Mouse (Mus musculus) liver, adult 2 months (tissue): ENCODE measurements at regions not wholly inside any gene's neighbourhood (a gene's known extent, or its start where the extent isn't known, plus 50 kb on each side); places are given as distances from the start of the nearest gene placed in this dataset.

Source experiments
- DNase-seq: peaks from one replicate; pipeline ENCODE4 v3.0.0-alpha.2; 2011; ENCODE audit warnings: low read depth, low spot score; ENCODE audit errors: extremely low read depth
- H3K27ac ChIP-seq: fragments of 200-500 bp; replicated peaks from 2 replicates; pipeline ENCODE4 v1.5.1; 2012; ENCODE audit warnings: low read depth, mild to moderate bottlenecking, control low read depth, inconsistent platforms, low read length; ENCODE audit not compliant: insufficient read depth
- H3K27me3 ChIP-seq: fragments of 200-500 bp; 2 replicates; pipeline ENCODE4 v1.6.1; 2012; ENCODE audit warnings: mild to moderate bottlenecking, moderate library complexity, low read length, inconsistent platforms; ENCODE audit not compliant: control insufficient read depth, insufficient read depth
- H3K36me3 ChIP-seq: fragments of 200-500 bp; 2 replicates; pipeline ENCODE4 v1.6.1; 2012; ENCODE audit warnings: low read length, inconsistent platforms; ENCODE audit not compliant: control insufficient read depth, insufficient read depth
- H3K4me1 ChIP-seq: fragments of 200-500 bp; 2 replicates; pipeline ENCODE4 v1.6.1; 2011; ENCODE audit warnings: low read length; ENCODE audit not compliant: control insufficient read depth, insufficient read depth
- H3K4me3 ChIP-seq: fragments of 200-500 bp; 2 replicates; pipeline ENCODE4 v1.5.1; 2011; ENCODE audit warnings: low read depth, mild to moderate bottlenecking, control low read depth, low read length, moderate library complexity; ENCODE audit not compliant: insufficient read depth
- H3K79me2 ChIP-seq: fragments of 200-500 bp; 2 replicates; pipeline ENCODE4 v1.6.1; 2012; ENCODE audit warnings: inconsistent platforms, mild to moderate bottlenecking, low read length, moderate library complexity; ENCODE audit not compliant: control insufficient read depth, insufficient read depth
- H3K9ac ChIP-seq: fragments of 200-500 bp; 2 replicates; pipeline ENCODE4 v1.6.1; 2012; ENCODE audit warnings: low read depth, mild to moderate bottlenecking, control low read depth, inconsistent platforms, low read length
- CTCF ChIP-seq: fragments of 200-500 bp; IDR thresholded peaks from 2 replicates; pipeline ENCODE4 v1.5.1; 2011; ENCODE audit warnings: low read depth, low read length, control low read depth
- POLR2A ChIP-seq: fragments of 200-500 bp; IDR thresholded peaks from 2 replicates; pipeline ENCODE4 v1.6.1; 2011; ENCODE audit warnings: low read length, control low read depth; ENCODE audit not compliant: insufficient read depth; ENCODE audit errors: extremely low read depth
- WGBS: fragments of 180-500 bp; shearing (Covaris S2); methylation state at CpG from one replicate; pipeline ENCODE4 v1.1.7; 2018; 5-methylcytosine and 5-hydroxymethylcytosine counted together

GRCm38 (mm10) chr6:88964071-88964470, 62.0 kb downstream of the Tpra1 start:
- 81% methylated on average over 7 of the region's 7 CpGs for WGBS
- Histone ChIP-seq H3K36me3 (no peaks in the 10 kb centered on the region), H3K79me2 (no peaks in the 10 kb centered on the region), H3K27me3 (no peaks in the 10 kb centered on the region), H3K4me3 (no peak overlapping the region), H3K9ac (no peak overlapping the region), H3K27ac (no peak overlapping the region), H3K4me1 (no peaks in the 10 kb centered on the region)
- TF ChIP-seq CTCF, result no peak
- no peak for TF ChIP-seq POLR2A
- DNase-seq, result no peak

DNA sequence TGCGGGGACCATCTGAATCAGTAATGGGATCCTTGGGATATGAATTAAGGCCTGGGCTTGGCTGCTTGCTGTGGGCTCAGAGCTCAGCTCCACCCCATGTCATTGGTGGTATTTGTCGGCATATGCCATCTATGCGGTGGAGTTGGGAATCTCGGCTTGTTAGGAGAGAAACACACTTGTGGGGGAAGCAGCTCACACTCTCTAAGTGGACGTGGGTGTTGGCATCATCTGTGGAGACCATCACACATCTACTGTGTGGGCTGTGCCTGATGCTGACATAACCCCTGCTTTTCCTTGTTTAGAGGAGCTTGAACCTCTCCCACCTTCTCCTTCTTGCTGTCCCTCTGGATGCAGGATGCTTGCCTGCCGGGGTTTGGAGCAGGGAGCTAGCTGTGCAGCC, 62.9 kb downstream of the Tpra1 start:
- no peak overlapping the region for H3K4me3 ChIP-seq
- H3K9ac ChIP-seq, result no peak overlapping the region
- H3K36me3 ChIP-seq, result no peaks in the 10 kb centered on the region
- DNase-seq, result no peak
- no peaks in the 10 kb centered on the region for H3K79me2 ChIP-seq
- 83% methylated on average over 6 of the region's 6 CpGs for WGBS
- no peak overlapping the region for H3K27ac ChIP-seq
- TF ChIP-seq CTCF, result no peak
- no peak for TF ChIP-seq POLR2A
- H3K27me3 ChIP-seq, result 0 out of 2 replicates have a peak, but pooled peaks cover under 1% of the 10 kb centered on the region
- H3K4me1 ChIP-seq, result no peaks in the 10 kb centered on the region

GRCm38 (mm10) chr6:88965361-88966226, 63.5 kb downstream of the Tpra1 start:
- TF ChIP-seq POLR2A, result no peak
- TF ChIP-seq CTCF, result no peak
- no peaks in the 10 kb centered on the region for H3K4me1 ChIP-seq
- WGBS, result 60% methylated on average over 19 of the region's 19 CpGs

DNA sequence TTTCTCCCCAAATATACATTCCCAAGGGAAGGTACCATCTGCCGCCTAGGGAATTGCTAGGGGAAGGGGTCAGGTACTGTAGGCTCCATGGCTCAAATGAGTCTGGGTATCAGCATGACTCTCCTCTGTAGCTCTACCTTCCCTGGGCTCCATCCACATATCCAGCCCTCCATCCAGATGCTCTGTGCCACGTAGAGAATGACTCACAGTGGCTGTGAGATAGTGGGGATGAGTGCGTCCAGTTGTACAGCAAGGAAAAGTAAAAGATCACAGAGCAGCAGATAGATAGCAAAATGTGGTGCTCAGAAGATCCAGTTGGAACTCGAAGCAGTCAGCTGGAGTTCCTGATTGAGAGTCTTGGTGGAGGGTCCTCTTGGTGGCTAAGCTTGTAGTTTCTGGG, 64.5 kb downstream of the Tpra1 start:
- H3K27me3 ChIP-seq, result 0 out of 2 replicates have a peak, but pooled peaks cover 2% of the 10 kb centered on the region
- no peak overlapping the region for H3K4me3 ChIP-seq
- H3K9ac ChIP-seq, result no peak overlapping the region
- H3K27ac ChIP-seq, result no peak overlapping the region
- H3K36me3 ChIP-seq, result no peaks in the 10 kb centered on the region
- 74% methylated on average over 4 of the region's 4 CpGs for WGBS
- TF ChIP-seq POLR2A (no peak), CTCF (no peak)
- H3K4me1 ChIP-seq, result no peaks in the 10 kb centered on the region
- DNase-seq, result no peak
- H3K79me2 ChIP-seq, result no peaks in the 10 kb centered on the region

More at GRCm38 (mm10) chr6:88965361-88966226, 63.5 kb downstream of the Tpra1 start:
- Histone ChIP-seq H3K27me3 (0 out of 2 replicates have a peak, but pooled peaks cover 2% of the 10 kb centered on the region), H3K36me3 (no peaks in the 10 kb centered on the region), H3K79me2 (no peaks in the 10 kb centered on the region), H3K27ac (no peak overlapping the region), H3K4me3 (no peak overlapping the region), H3K9ac (no peak overlapping the region)
- DNase-seq, result no peak

DNA sequence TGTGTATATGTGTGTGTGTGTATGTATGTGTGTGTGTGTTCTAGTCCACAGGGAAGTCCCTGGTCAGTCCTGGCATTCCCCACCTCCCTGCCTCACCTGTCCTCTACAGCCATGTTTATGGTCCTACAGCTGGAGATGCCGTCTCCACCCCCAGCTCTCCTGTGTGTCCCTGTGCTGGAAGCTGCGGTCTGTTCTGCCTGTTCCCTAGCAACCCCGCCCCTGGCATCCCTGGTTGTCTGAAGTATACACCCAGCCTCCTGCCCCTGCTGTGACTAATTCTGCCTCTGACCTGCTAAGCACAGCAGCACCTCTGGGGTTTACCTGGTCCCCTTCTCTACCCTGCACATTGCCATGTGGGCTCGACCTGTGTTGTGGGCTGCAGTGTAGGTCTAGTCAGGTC, 66.8 kb downstream of the Tpra1 start:
- Histone ChIP-seq H3K4me1 (no peaks in the 10 kb centered on the region), H3K79me2 (no peaks in the 10 kb centered on the region), H3K4me3 (no peak overlapping the region), H3K9ac (no peak overlapping the region), H3K27ac (no peak overlapping the region), H3K27me3 (0 out of 2 replicates have a peak, but pooled peaks cover 2% of the 10 kb centered on the region), H3K36me3 (no peaks in the 10 kb centered on the region)
- 66% methylated on average over 4 of the region's 4 CpGs for WGBS
- TF ChIP-seq POLR2A (no peak), CTCF (no peak)
- no peak for DNase-seq

- Histone ChIP-seq H3K9ac (no peak overlapping the region), H3K4me1 (no peaks in the 10 kb centered on the region), H3K36me3 (no peaks in the 10 kb centered on the region), H3K4me3 (no peak overlapping the region), H3K79me2 (no peaks in the 10 kb centered on the region), H3K27ac (no peak overlapping the region), H3K27me3 (0 out of 2 replicates have a peak, but pooled peaks cover 4% of the 10 kb centered on the region)
- 51% methylated on average over 9 of the region's 9 CpGs for WGBS
- TF ChIP-seq POLR2A (no peak), CTCF (no peak)
- no peak for DNase-seq
Observed at GRCm38 (mm10) chr6:88971729-88972128, 69.7 kb downstream of the Tpra1 start.
